In the genomic region with DNA sequence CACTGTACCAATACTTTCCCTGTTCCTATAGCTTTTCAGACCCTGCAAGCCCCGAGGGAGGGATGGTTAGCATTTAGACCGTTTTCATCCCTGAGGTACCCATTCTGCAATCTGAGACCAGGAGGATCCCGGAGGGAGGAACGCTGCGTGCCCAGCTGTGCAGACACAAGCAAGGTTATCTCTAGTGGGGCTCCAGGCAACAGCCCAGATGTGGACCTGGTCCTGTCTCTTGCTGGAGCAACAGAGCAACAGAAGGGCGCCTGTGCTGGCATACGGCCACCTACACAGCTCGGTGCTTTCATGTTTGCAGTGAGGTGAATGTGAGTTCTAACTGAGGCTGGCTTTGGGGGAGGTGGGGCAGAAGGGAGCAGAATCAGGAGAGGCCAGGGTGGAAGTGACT, we compare ENCODE assay signal across 17 mouse cellular contexts. TPM values are rescaled to one million over a fixed set of nuclear protein-coding genes. Genes with fewer than 3 reads are reported as not detected.
DNase-seq lines count a peak whose midpoint lies in the region; ATAC-seq lines count a peak whose summit lies in the region.
"Had no signal": no experiment of that assay in that cellular context is flagged by ENCODE, and none has a peak within 500 bp of the region (broad histone marks: within the 10 kb centered on the region; RNA-seq: fewer than 3 reads in every experiment).

No protein-coding gene starts in this region.

- peaks cover 47% of the 10 kb centered on the region for H3K4me1 ChIP-seq in heart, embryonic 12.5 days (replicated peaks)
- H3K4me1 ChIP-seq in kidney, embryonic 14.5 days (ENCODE audit: control insufficient read depth, insufficient read depth, low read length): peaks cover 12% of the 10 kb centered on the region
- H3K4me1 ChIP-seq in hindbrain, embryonic 14.5 days (replicated peaks; ENCODE audit: control insufficient read depth, insufficient read depth, low read length): peaks cover 27% of the 10 kb centered on the region
- H3K4me1 ChIP-seq in neural tube, embryonic 14.5 days (ENCODE audit: control insufficient read depth, insufficient read depth, low read length): peaks cover 32% of the 10 kb centered on the region

- DNase-seq in heart, adult 8-10 months (ENCODE audit: low spot score): no peak
- no peak for DNase-seq in kidney, postnatal 25 days
- no peak for DNase-seq in hindbrain, embryonic 14.5 days (ENCODE audit: low spot score)
- DNase-seq: adrenal gland, adult 2 months; cerebellum, adult 11-12 months; heart, postnatal 36 days; kidney, adult 18-20 months; kidney, postnatal 4 days; layer of hippocampus, postnatal 36 days; right cerebral cortex, postnatal 25 days had no signal

- no peak for ATAC-seq in heart, embryonic 12.5 days (ENCODE audit: insufficient number of reproducible peaks, low FRiP score)
- ATAC-seq in kidney, embryonic 14.5 days (ENCODE audit: low FRiP score, low TSS enrichment): no peak
- no peak for ATAC-seq in hindbrain, embryonic 14.5 days (ENCODE audit: low FRiP score)
- ATAC-seq in neural tube, embryonic 14.5 days (ENCODE audit: low read depth): peak; percentile 35; the same call in 1 of the 2 replicates
- no peak for ATAC-seq in monocyte, adult 5-6 weeks (replicated peaks; ENCODE audit: insufficient number of reproducible peaks, low FRiP score, low TSS enrichment, poor library complexity, severe bottlenecking)

- H3K4me3 ChIP-seq in heart, embryonic 12.5 days: no peak overlapping the region
- H3K4me3 ChIP-seq in kidney, embryonic 14.5 days (ENCODE audit: low read length): no peak overlapping the region
- no peak overlapping the region for H3K4me3 ChIP-seq in hindbrain, embryonic 14.5 days (replicated peaks; ENCODE audit: low read length)
- H3K4me3 ChIP-seq in neural tube, embryonic 14.5 days (ENCODE audit: low read depth, low read length): no peak overlapping the region
- H3K4me3 ChIP-seq: forebrain, embryonic 15.5 days; megakaryocyte, embryonic 14.5 days had no signal

- H3K9ac ChIP-seq in heart, embryonic 12.5 days: no peak overlapping the region
- H3K9ac ChIP-seq in kidney, embryonic 14.5 days (ENCODE audit: low read depth, low read length): no peak overlapping the region
- no peak overlapping the region for H3K9ac ChIP-seq in hindbrain, embryonic 14.5 days
- 0 out of 2 replicates have a peak overlapping the region, but pooled peaks have one; percentile 7 for H3K9ac ChIP-seq in neural tube, embryonic 14.5 days (replicated peaks; ENCODE audit: low read depth, low read length)
- H3K9ac ChIP-seq: forebrain, embryonic 15.5 days; liver, embryonic 14.5 days had no signal

- H3K27ac ChIP-seq in heart, embryonic 12.5 days (ENCODE audit: poor library complexity, severe bottlenecking): peak overlapping the region; percentile 61; the same call in 1 of the 2 replicates
- peak overlapping the region; percentile 63; the same call in 1 of the 2 replicates for H3K27ac ChIP-seq in kidney, embryonic 14.5 days (ENCODE audit: low read depth, low read length)
- H3K27ac ChIP-seq in hindbrain, embryonic 14.5 days: 0 out of 2 replicates have a peak overlapping the region, but pooled peaks have one; percentile 28
- peak overlapping the region; percentile 72 for H3K27ac ChIP-seq in neural tube, embryonic 14.5 days (ENCODE audit: low read depth, low read length)
- H3K27ac ChIP-seq: forebrain, embryonic 15.5 days; liver, embryonic 14.5 days had no signal

- H3K4me2 ChIP-seq in heart, embryonic 12.5 days: no peak overlapping the region
- no peak overlapping the region for H3K4me2 ChIP-seq in kidney, embryonic 14.5 days (replicated peaks; ENCODE audit: low read depth, low read length)
- H3K4me2 ChIP-seq in hindbrain, embryonic 14.5 days (replicated peaks): no peak overlapping the region
- H3K4me2 ChIP-seq in neural tube, embryonic 14.5 days (ENCODE audit: low read depth, low read length): no peak overlapping the region
- H3K4me2 ChIP-seq: forebrain, embryonic 15.5 days had no signal

- WGBS in heart, embryonic 12.5 days: 73% methylated on average over 8 of the region's 8 CpGs
- WGBS in kidney, embryonic 14.5 days: 56% methylated on average over 8 of the region's 8 CpGs
- 67% methylated on average over 8 of the region's 8 CpGs for WGBS in hindbrain, embryonic 14.5 days
- 57% methylated on average over 8 of the region's 8 CpGs for WGBS in neural tube, embryonic 14.5 days

- peaks cover 55% of the 10 kb centered on the region for H3K36me3 ChIP-seq in heart, embryonic 12.5 days
- peaks cover 67% of the 10 kb centered on the region for H3K36me3 ChIP-seq in kidney, embryonic 14.5 days (ENCODE audit: control insufficient read depth, insufficient read depth, low read length)
- peaks cover 14% of the 10 kb centered on the region for H3K36me3 ChIP-seq in hindbrain, embryonic 14.5 days (replicated peaks; ENCODE audit: control insufficient read depth, insufficient read depth)
- H3K36me3 ChIP-seq in neural tube, embryonic 14.5 days (ENCODE audit: control insufficient read depth, insufficient read depth, low read length): peaks cover 10% of the 10 kb centered on the region

- no peaks in the 10 kb centered on the region for H3K9me3 ChIP-seq in heart, embryonic 12.5 days (replicated peaks)
- H3K9me3 ChIP-seq in kidney, embryonic 14.5 days (ENCODE audit: control insufficient read depth, low read length): no peaks in the 10 kb centered on the region
- no peaks in the 10 kb centered on the region for H3K9me3 ChIP-seq in hindbrain, embryonic 14.5 days (ENCODE audit: control insufficient read depth, low read length)
- H3K9me3 ChIP-seq in neural tube, embryonic 14.5 days (ENCODE audit: control insufficient read depth, low read length): no peaks in the 10 kb centered on the region
- H3K9me3 ChIP-seq: forebrain, embryonic 15.5 days; megakaryocyte, embryonic 14.5 days had no signal

- H3K27me3 ChIP-seq in heart, embryonic 12.5 days (replicated peaks): no peaks in the 10 kb centered on the region
- no peaks in the 10 kb centered on the region for H3K27me3 ChIP-seq in kidney, embryonic 14.5 days (ENCODE audit: control insufficient read depth, insufficient read depth, low read length)
- no peaks in the 10 kb centered on the region for H3K27me3 ChIP-seq in hindbrain, embryonic 14.5 days (ENCODE audit: control insufficient read depth, insufficient read depth, low read length)
- no peaks in the 10 kb centered on the region for H3K27me3 ChIP-seq in neural tube, embryonic 14.5 days (ENCODE audit: control insufficient read depth, insufficient read depth, low read length)
- H3K27me3 ChIP-seq: forebrain, embryonic 15.5 days; megakaryocyte, embryonic 14.5 days had no signal

RNA-seq across cellular contexts. Expression of a gene that starts 41.6 kb away (rescaled TPM):
- polyA plus RNA-seq in heart, embryonic 12.5 days (2016; fragmentation: Nextera tagmentation; extraction: Ambion mirVana): 141 and 152 TPM in 2 replicates
- total RNA-seq in heart, adult 8-10 months (2022): 10 to 100 TPM; 39.0 to 48.2 (median 45.6) TPM
- polyA plus RNA-seq in kidney, embryonic 14.5 days (2014; fragmentation: Nextera tagmentation; extraction: Ambion mirVana): 440 and 481 TPM in 2 replicates
- 287 and 316 TPM in 2 replicates for polyA plus RNA-seq in hindbrain, embryonic 14.5 days (2014; fragmentation: Nextera tagmentation; extraction: Ambion mirVana)
- 273 and 328 TPM in 2 replicates for polyA plus RNA-seq in neural tube, embryonic 14.5 days (2014; fragmentation: Nextera tagmentation; extraction: Ambion mirVana)
- 218 to 284 TPM (median 219 TPM) in 3 replicates for total RNA-seq in monocyte, adult 5-6 weeks (2017)
